Mouse (Mus musculus) urinary bladder, postnatal 10 days (tissue): ENCODE data around the gene Smg7.

Source experiments
- DNase-seq: peaks from one replicate; pipeline ENCODE4 v3.0.0; 2022; ENCODE audit warnings: low spot score

Gene Smg7

GRCm38 (mm10) chr1:152838841-152839240 lies 63.6 kb downstream of the Smg7 start:
- DNase-seq, result no peak

GRCm38 (mm10) chr1:152838026-152838702 lies 64.3 kb downstream of the Smg7 start:
- no peak for DNase-seq

- no peak for DNase-seq
These were observed 67.4 kb downstream of the Smg7 start for GRCm38 (mm10) chr1:152835061-152835460.

GRCm38 (mm10) chr1:152832316-152832715 lies 70.1 kb downstream of the Smg7 start:
- DNase-seq, result no peak

GRCm38 (mm10) chr1:152831619-152832018 lies 70.8 kb downstream of the Smg7 start:
- DNase-seq, result no peak

- DNase-seq, result no peak
These were observed 71.4 kb downstream of the Smg7 start for GRCm38 (mm10) chr1:152831003-152831402.

GRCm38 (mm10) chr1:152830054-152830453 lies 72.4 kb downstream of the Smg7 start:
- DNase-seq, result no peak

- no peak for DNase-seq
These were observed 73.7 kb downstream of the Smg7 start for GRCm38 (mm10) chr1:152828637-152829355.

- no peak for DNase-seq
These were observed 74.3 kb downstream of the Smg7 start for GRCm38 (mm10) chr1:152828168-152828567.

GRCm38 (mm10) chr1:152826446-152826845 lies 76.0 kb downstream of the Smg7 start:
- no peak for DNase-seq

GRCm38 (mm10) chr1:152824206-152824605 lies 78.2 kb downstream of the Smg7 start:
- no peak for DNase-seq

- DNase-seq, result no peak
These were observed 80.7 kb downstream of the Smg7 start for GRCm38 (mm10) chr1:152821746-152822145.

- no peak for DNase-seq
These were observed 81.3 kb downstream of the Smg7 start for GRCm38 (mm10) chr1:152820911-152821695.

GRCm38 (mm10) chr1:152819558-152819957 lies 82.9 kb downstream of the Smg7 start:
- DNase-seq, result no peak

GRCm38 (mm10) chr1:152817794-152818193 lies 84.7 kb downstream of the Smg7 start:
- DNase-seq, result no peak

- DNase-seq, result no peak
These were observed 85.2 kb downstream of the Smg7 start for GRCm38 (mm10) chr1:152817027-152817769.

GRCm38 (mm10) chr1:152815265-152815701 lies 87.2 kb downstream of the Smg7 start:
- DNase-seq, result no peak

- DNase-seq, result no peak
These were observed 91.7 kb downstream of the Smg7 start for GRCm38 (mm10) chr1:152810533-152811439.

- DNase-seq, result no peak
These were observed 92.7 kb downstream of the Smg7 start for GRCm38 (mm10) chr1:152809541-152810252.

GRCm38 (mm10) chr1:152808392-152808680 lies 94.1 kb downstream of the Smg7 start:
- DNase-seq, result no peak
